Mouse (Mus musculus): Measurements from ENCODE around the gene Camk2d.

Camk2d gene

GRCm38 (mm10) chr3:126804968-126805367 is 208.9 kb downstream of the Camk2d start:
- in situ Hi-C loops (cut with MboI, MseI) = no loop called here

GRCm38 (mm10) chr3:126806145-126806544 is 210.0 kb downstream of the Camk2d start:
- in situ Hi-C loops (cut with MboI, MseI) = no loop called here

DNA sequence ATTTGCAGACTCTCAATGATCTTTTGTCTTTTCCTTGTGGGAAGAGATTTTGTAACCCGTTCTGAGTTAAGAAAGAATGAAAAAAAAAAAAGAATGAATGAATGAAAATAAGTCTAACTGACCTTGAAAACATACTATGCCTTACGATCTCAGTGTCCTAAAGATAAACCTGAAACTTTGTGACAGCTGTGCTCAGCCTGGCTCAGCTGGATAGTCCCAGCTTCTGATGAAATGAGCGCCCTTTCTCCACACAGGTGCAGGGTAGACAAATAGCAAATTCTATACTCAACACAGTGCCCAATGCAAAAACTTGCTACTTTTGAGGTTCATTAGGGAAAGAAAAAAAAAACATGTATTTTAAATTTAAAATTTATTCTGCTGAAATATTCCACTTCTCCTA is 213.8 kb downstream of the Camk2d start:
- in situ Hi-C loops (cut with MboI, MseI) = no loop called here

- in situ Hi-C loops (cut with MboI, MseI) = no loop called here
Observed at GRCm38 (mm10) chr3:126810372-126811090, 214.4 kb downstream of the Camk2d start.

- in situ Hi-C loops (cut with MboI, MseI) = no loop called here
Observed at GRCm38 (mm10) chr3:126811646-126812045, 215.5 kb downstream of the Camk2d start.

- in situ Hi-C loops (cut with MboI, MseI) = no loop called here
Observed at GRCm38 (mm10) chr3:126822374-126822773, 226.3 kb downstream of the Camk2d start.

GRCm38 (mm10) chr3:126824930-126825329 is 228.8 kb downstream of the Camk2d start:
- in situ Hi-C loops (cut with MboI, MseI) = no loop called here

- in situ Hi-C loops (cut with MboI, MseI) = no loop called here
Observed at GRCm38 (mm10) chr3:126826172-126826571, 230.1 kb downstream of the Camk2d start.

DNA sequence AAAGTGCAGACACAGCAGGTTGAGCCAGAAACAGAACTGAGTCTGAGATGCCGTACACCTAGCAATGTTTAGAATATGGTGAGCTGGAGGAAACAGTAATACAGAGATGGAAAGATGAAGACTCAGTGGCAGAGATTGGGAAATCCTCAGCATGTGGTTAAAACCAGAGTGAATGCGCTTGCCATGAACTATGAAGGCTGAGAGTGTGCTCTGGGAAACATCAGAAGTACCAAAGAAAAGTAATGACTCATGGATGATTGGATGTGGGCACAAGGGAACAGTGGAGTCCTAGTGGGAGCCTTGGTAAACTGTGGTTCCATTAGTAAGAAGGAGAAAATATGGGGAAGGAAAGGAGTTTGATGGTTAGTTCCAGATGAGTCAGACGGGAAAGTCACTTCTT is 231.8 kb downstream of the Camk2d start:
- in situ Hi-C loops (cut with MboI, MseI) = no loop called here

DNA sequence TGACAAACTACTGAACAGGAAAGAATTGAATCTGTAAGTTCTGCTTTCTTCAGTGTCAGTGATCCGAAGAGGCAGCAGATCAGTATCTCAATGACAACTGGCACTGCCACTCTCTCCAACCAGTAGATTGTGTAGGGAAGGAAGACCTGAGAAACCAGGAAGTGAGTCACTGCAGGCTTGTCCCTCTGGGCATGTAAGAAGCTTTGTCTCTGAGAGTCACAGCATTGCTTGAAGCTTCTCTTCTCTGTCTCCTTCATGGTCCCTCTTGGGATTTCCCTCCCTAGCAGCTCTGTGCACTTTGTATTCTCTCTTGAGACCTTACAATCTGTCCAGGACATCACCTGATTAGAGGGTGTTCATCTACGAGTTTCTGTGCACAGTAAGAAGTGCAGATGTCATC is 233.7 kb downstream of the Camk2d start:
- in situ Hi-C loops (cut with MboI, MseI) = no loop called here

GRCm38 (mm10) chr3:126831418-126832138 is 235.5 kb downstream of the Camk2d start:
- in situ Hi-C loops (cut with MboI, MseI) = no loop called here

- in situ Hi-C loops (cut with MboI, MseI) = no loop called here
Observed at GRCm38 (mm10) chr3:126834641-126835167, 238.6 kb downstream of the Camk2d start.

GRCm38 (mm10) chr3:126842780-126843179 is 246.7 kb downstream of the Camk2d start:
- in situ Hi-C loops (cut with MboI, MseI) = no loop called here

GRCm38 (mm10) chr3:126844809-126845208 is 248.7 kb downstream of the Camk2d start:
- in situ Hi-C loops (cut with MboI, MseI) = no loop called here

- in situ Hi-C loops (cut with MboI, MseI) = no loop called here
Observed at GRCm38 (mm10) chr3:126848081-126848480, 252.0 kb downstream of the Camk2d start.

DNA sequence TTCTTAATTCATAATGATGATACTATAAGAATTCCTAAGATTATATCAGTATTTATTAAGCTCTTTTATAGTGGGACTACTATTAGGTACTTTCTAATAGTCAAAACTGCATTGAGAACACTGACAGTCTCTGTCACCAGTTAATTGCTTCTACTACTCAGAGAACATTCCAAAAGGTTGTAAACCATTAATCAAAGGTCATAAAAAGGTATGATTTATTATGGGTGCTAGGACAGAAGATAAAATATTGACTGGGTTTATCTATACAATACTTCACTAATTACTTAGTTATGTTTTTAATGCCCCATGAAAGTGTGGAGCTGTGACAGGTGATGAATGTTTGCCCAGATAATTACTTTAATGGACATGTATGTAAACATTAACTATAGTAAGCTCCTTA is 264.3 kb downstream of the Camk2d start:
- in situ Hi-C loops (cut with MboI, MseI) = no loop called here

DNA sequence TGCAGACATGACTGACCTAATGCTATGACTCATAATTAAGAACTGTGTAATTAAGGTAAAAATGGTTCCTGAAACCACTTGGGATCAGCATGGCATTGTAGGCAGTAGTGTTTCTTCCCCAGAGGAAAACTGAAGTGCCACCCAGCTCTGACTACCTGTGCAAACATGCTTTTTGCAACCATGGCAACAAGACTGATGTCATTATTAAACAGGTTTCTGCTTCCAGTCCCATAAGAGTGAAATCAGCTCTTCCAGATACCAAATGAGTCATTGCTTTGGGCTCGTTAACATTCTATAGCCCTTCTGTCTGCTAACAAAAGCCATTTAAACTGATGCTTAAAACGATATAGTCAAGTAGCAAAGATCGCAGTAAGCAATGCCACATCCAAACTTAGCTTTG is 273.5 kb downstream of the Camk2d start:
- in situ Hi-C loops (cut with MboI, MseI) = no loop called here

DNA sequence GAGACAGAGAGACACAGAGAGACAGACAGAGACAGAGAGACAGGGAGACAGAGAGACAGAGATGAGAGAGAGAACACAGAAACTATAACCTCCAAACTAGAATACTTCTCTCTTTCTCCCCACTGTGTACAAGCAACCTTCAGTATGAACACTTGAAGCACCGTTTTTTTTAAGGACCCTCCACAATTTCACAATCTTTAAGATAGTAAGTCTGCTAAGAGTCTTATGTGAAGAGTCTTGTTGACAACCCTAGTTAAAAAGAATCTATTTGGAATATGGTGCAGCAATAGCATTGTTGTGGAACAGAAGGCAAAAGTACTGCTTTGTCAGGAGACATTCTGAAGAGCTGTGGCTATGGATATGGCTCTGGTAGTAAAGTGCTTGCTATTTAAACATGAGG is 274.6 kb downstream of the Camk2d start:
- in situ Hi-C loops (cut with MboI, MseI) = no loop called here

GRCm38 (mm10) chr3:126878233-126878632 is 282.1 kb downstream of the Camk2d start:
- in situ Hi-C loops (cut with MboI, MseI) = no loop called here

GRCm38 (mm10) chr3:126886090-126886489 is 290.0 kb downstream of the Camk2d start:
- in situ Hi-C loops (cut with MboI, MseI) = no loop called here

- in situ Hi-C loops (cut with MboI, MseI) = no loop called here
Observed at GRCm38 (mm10) chr3:126886644-126887043, 290.5 kb downstream of the Camk2d start.

All from T-helper 2 cell (primary cell).